In the genomic region with DNA sequence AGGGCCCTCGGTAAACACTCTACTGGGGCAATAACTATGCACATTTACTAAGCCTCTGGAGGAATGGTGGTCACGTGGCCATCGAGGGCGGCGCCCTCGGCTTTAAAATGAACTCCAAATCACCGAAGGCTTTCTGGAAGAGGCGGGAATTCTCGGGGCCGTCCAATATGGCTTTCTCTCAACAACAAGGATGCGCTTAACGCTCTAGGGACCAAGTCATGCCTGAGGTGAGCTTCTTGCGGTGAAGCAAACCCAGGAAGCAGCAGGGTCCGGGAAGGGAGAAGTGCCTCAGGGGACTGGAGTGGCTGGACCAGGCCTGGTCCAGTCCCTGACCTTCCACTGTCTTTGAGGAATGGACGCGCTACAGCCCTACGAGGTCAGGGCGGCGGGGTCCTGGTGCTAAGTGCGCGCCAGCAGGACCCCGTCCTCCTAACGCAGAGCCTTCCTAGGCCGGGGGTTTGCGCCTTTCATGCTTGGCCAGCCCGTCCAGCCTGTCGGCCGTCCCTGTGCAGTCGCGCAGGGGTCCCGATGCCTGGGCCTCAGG, we compare ENCODE assay signal across 8 mouse cellular contexts. TPM values are rescaled to one million over a fixed set of nuclear protein-coding genes. Genes with fewer than 3 reads are reported as not detected.
DNase-seq lines count a peak whose midpoint lies in the region; ATAC-seq lines count a peak whose summit lies in the region.

A gene (plus strand): TSS at position 134 of the 544 bp plus-strand sequence.

- 16% methylated on average over 31 of the region's 31 CpGs for WGBS in embryonic facial prominence, embryonic 10.5 days
- 27% methylated on average over 31 of the region's 31 CpGs for WGBS in kidney, embryonic 15.5 days
- WGBS in lung, embryonic 16.5 days, result 36% methylated on average over 30 of the region's 31 CpGs
- WGBS in stomach, embryonic 16.5 days, result 33% methylated on average over 31 of the region's 31 CpGs

- ATAC-seq in kidney, embryonic 15.5 days (replicated peaks; ENCODE audit: low FRiP score), result no peak
- peak; percentile 24; the same call in 1 of the 2 replicates for ATAC-seq in lung, embryonic 16.5 days (ENCODE audit: low read depth)
- no peak for ATAC-seq in stomach, embryonic 16.5 days (ENCODE audit: insufficient read depth, low FRiP score)

- peak within 1 kb of the TSS; percentile 85 for H3K4me2 ChIP-seq in kidney, embryonic 15.5 days
- H3K4me2 ChIP-seq in lung, embryonic 16.5 days (ENCODE audit: low read depth, low read length), result peak within 1 kb of the TSS; percentile 79
- peak within 1 kb of the TSS; percentile 96 for H3K4me2 ChIP-seq in stomach, embryonic 16.5 days (ENCODE audit: low read depth, low read length)

- DNase-seq in right cerebral cortex, postnatal 4 days, result peak; percentile 6
- DNase-seq in right cerebral cortex, adult 18-20 months, result no peak
- no peak for DNase-seq in embryonic facial prominence, embryonic 10.5 days (ENCODE audit: low spot score)
- peak in 1 of 2 experiments; percentile 22 for DNase-seq in heart, adult 18-20 months
- no peak for DNase-seq in ovary, adult 18-20 months (ENCODE audit: low spot score)

- H3K4me3 ChIP-seq in embryonic facial prominence, embryonic 10.5 days, result peak within 1 kb of the TSS; percentile 85
- H3K4me3 ChIP-seq in kidney, embryonic 15.5 days (replicated peaks), result peak within 1 kb of the TSS; percentile 80
- H3K4me3 ChIP-seq in lung, embryonic 16.5 days (ENCODE audit: low read length), result peak within 1 kb of the TSS; percentile 82
- H3K4me3 ChIP-seq in stomach, embryonic 16.5 days (replicated peaks; ENCODE audit: low read length), result peak within 1 kb of the TSS; percentile 84

- H3K27me3 ChIP-seq in embryonic facial prominence, embryonic 10.5 days (replicated peaks; ENCODE audit: low read depth, poor library complexity, severe bottlenecking), result 0 out of 2 replicates have a peak, but pooled peaks cover 5% of the 10 kb centered on the region
- no peaks in the 10 kb centered on the region for H3K27me3 ChIP-seq in kidney, embryonic 15.5 days
- no peaks in the 10 kb centered on the region for H3K27me3 ChIP-seq in lung, embryonic 16.5 days (ENCODE audit: control insufficient read depth, insufficient read depth, low read depth, low read length)
- H3K27me3 ChIP-seq in stomach, embryonic 16.5 days (ENCODE audit: control insufficient read depth, insufficient read depth, low read length), result no peaks in the 10 kb centered on the region

- H3K27ac ChIP-seq in embryonic facial prominence, embryonic 10.5 days (replicated peaks), result peak within 1 kb of the TSS; percentile 99
- H3K27ac ChIP-seq in kidney, embryonic 15.5 days, result peak within 1 kb of the TSS; percentile 98
- H3K27ac ChIP-seq in lung, embryonic 16.5 days (ENCODE audit: low read length), result peak within 1 kb of the TSS; percentile 99
- peak within 1 kb of the TSS; percentile 99 for H3K27ac ChIP-seq in stomach, embryonic 16.5 days (ENCODE audit: low read length)

- peak within 1 kb of the TSS; percentile 78 for H3K9ac ChIP-seq in kidney, embryonic 15.5 days
- H3K9ac ChIP-seq in lung, embryonic 16.5 days (ENCODE audit: low read length), result peak within 1 kb of the TSS; percentile 96
- H3K9ac ChIP-seq in stomach, embryonic 16.5 days (ENCODE audit: low read length), result peak within 1 kb of the TSS; percentile 94

- peaks cover 43% of the 10 kb centered on the region for H3K4me1 ChIP-seq in embryonic facial prominence, embryonic 10.5 days
- peaks cover 42% of the 10 kb centered on the region for H3K4me1 ChIP-seq in kidney, embryonic 15.5 days
- H3K4me1 ChIP-seq in lung, embryonic 16.5 days (replicated peaks; ENCODE audit: control insufficient read depth, insufficient read depth, low read length), result peaks cover 26% of the 10 kb centered on the region
- H3K4me1 ChIP-seq in stomach, embryonic 16.5 days (ENCODE audit: control insufficient read depth, insufficient read depth, low read length), result peaks cover 35% of the 10 kb centered on the region

- H3K9me3 ChIP-seq in embryonic facial prominence, embryonic 10.5 days, result no peaks in the 10 kb centered on the region
- H3K9me3 ChIP-seq in kidney, embryonic 15.5 days (replicated peaks), result no peaks in the 10 kb centered on the region
- no peaks in the 10 kb centered on the region for H3K9me3 ChIP-seq in lung, embryonic 16.5 days (ENCODE audit: control insufficient read depth, low read length)
- no peaks in the 10 kb centered on the region for H3K9me3 ChIP-seq in stomach, embryonic 16.5 days (replicated peaks; ENCODE audit: control insufficient read depth, low read length)

- H3K36me3 ChIP-seq in embryonic facial prominence, embryonic 10.5 days (replicated peaks), result peaks cover 16% of the 10 kb centered on the region
- peaks cover 15% of the 10 kb centered on the region for H3K36me3 ChIP-seq in kidney, embryonic 15.5 days
- H3K36me3 ChIP-seq in lung, embryonic 16.5 days (ENCODE audit: control insufficient read depth, insufficient read depth, low read length), result peaks cover 3% of the 10 kb centered on the region; the same call in 1 of the 2 replicates
- H3K36me3 ChIP-seq in stomach, embryonic 16.5 days (ENCODE audit: control insufficient read depth, insufficient read depth, low read length), result peaks cover 8% of the 10 kb centered on the region; the same call in 1 of the 2 replicates

RNA-seq across cellular contexts. Expression of the gene that starts here (rescaled TPM):
- polyA plus RNA-seq in embryonic facial prominence, embryonic 10.5 days (2016; fragmentation: Nextera tagmentation; extraction: Ambion mirVana), result 71.9 and 72.5 TPM in 2 replicates
- 10 to 100 TPM; 51.8 to 51.9 TPM for total RNA-seq in heart, adult 18-20 months (2021)
- polyA plus RNA-seq in kidney, embryonic 15.5 days (2015; fragmentation: Nextera tagmentation; extraction: Ambion mirVana), result 65.1 and 66.9 TPM in 2 replicates
- polyA plus RNA-seq in lung, embryonic 16.5 days (2015; fragmentation: Nextera tagmentation; extraction: Ambion mirVana), result 50.7 and 56.2 TPM in 2 replicates
- 37.9 and 44.6 TPM in 2 replicates for polyA plus RNA-seq in stomach, embryonic 16.5 days (2015; fragmentation: Nextera tagmentation; extraction: Ambion mirVana)
